Mouse (Mus musculus) midbrain, postnatal 0 days (tissue): ENCODE data around the gene Il4ra. TPM values are rescaled to one million over a fixed set of nuclear protein-coding genes. Genes with fewer than 3 reads are reported as not detected.

Source experiments
- ATAC-seq: fragments of 200-750 bp; cut with Nextera tagmentation; 2 replicates; pipeline ENCODE4 v1.8.0; 2017; ENCODE audit warnings: moderate number of reproducible peaks, mild to moderate bottlenecking, moderate TSS enrichment, moderate library complexity; ENCODE audit not compliant: low FRiP score
- DNase-seq: peaks from one replicate; pipeline ENCODE4 v3.0.0-alpha.2; 2015; ENCODE audit warnings: low spot score
- H3K27ac ChIP-seq: fragments of 300-500 bp; sonication (generic); 2 replicates; pipeline ENCODE4 v1.5.1; 2014; ENCODE audit warnings: low read depth, mild to moderate bottlenecking, low read length, mixed read lengths
- H3K27me3 ChIP-seq: fragments of 300-500 bp; sonication (generic); 2 replicates; pipeline ENCODE4 v1.6.1; 2014; ENCODE audit warnings: low read length, control low read depth, mixed read lengths; ENCODE audit not compliant: insufficient read depth
- H3K36me3 ChIP-seq: fragments of 300-500 bp; sonication (generic); 2 replicates; pipeline ENCODE4 v1.6.1; 2014; ENCODE audit warnings: low read length, control low read depth, mixed read lengths; ENCODE audit not compliant: insufficient read depth
- H3K4me1 ChIP-seq: fragments of 300-500 bp; sonication (generic); 2 replicates; pipeline ENCODE4 v1.6.1; 2014; ENCODE audit warnings: mild to moderate bottlenecking, control low read depth, antibody characterized with exemption, low read length, mixed read lengths; ENCODE audit not compliant: insufficient read depth
- H3K4me2 ChIP-seq: fragments of 300-500 bp; sonication (generic); 2 replicates; pipeline ENCODE4 v1.6.1; 2014; ENCODE audit warnings: low read depth, mild to moderate bottlenecking, low read length, mixed read lengths; ENCODE audit not compliant: poor library complexity, severe bottlenecking
- H3K4me3 ChIP-seq: fragments of 300-500 bp; sonication (generic); 2 replicates; pipeline ENCODE4 v1.5.1; 2014; ENCODE audit warnings: low read depth, mild to moderate bottlenecking, low read length, moderate library complexity
- H3K9ac ChIP-seq: fragments of 300-500 bp; sonication (generic); replicated peaks from 2 replicates; pipeline ENCODE4 v1.6.1; 2014; ENCODE audit warnings: mild to moderate bottlenecking, low read length, moderate library complexity, mixed read lengths; ENCODE audit not compliant: poor library complexity, severe bottlenecking
- H3K9me3 ChIP-seq: fragments of 300-500 bp; sonication (generic); 2 replicates; pipeline ENCODE4 v1.6.1; 2016; ENCODE audit warnings: low read length, control low read depth
- CTCF ChIP-seq: IDR thresholded peaks from 2 replicates; pipeline ENCODE4 v1.5.1; 2016; ENCODE audit warnings: antibody characterized with exemption, mild to moderate bottlenecking
- WGBS: fragments of 180-500 bp; shearing (Covaris S2); extraction: QIAGEN DNeasy Blood & Tissue Kit; methylation state at CpG from one replicate; pipeline ENCODE4 v1.1.7; 2014; 5-methylcytosine and 5-hydroxymethylcytosine counted together
- polyA plus RNA-seq: library from polyadenylated mRNA; unstranded; fragments of >200 nt; fragmentation: Nextera tagmentation; extraction: Ambion mirVana; gene quantifications from 2 replicates; pipeline ENCODE4 v1.2.1, GENCODE M21; 2015
- total RNA-seq: library from RNA; depleted of rRNA; stranded (reverse); fragments of >200 nt; gene quantifications from 2 replicates; pipeline ENCODE4 v1.2.3, GENCODE M21; 2014

Il4ra gene
- total and polyA plus RNA-seq, 2 experiments from 2014 or later = 5.4 to 12.9 TPM

DNA sequence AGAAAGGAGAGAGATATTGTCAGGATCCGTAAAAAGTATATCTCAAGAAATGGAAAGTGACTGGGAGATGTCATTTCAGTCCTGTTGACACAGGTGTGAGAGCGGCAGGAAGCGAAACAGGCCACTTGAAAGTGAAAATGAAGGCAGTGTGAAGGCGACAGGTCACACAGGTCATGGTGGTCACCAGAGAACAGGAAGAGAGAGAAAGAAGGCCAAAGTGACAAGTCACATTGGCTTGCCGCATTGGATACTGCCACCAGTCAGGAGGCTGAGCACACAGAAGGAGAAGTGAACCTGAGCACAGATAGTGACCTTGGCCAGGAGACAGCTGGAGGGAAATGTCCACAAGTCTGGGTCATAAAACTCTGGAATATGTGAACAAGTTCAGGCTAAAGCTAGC lies 40.5 kb upstream of the Il4ra start:
- Histone ChIP-seq H3K27ac (no peak overlapping the region), H3K9me3 (no peaks in the 10 kb centered on the region), H3K27me3 (no peaks in the 10 kb centered on the region), H3K4me2 (no peak overlapping the region), H3K4me1 (no peaks in the 10 kb centered on the region), H3K36me3 (no peaks in the 10 kb centered on the region), H3K4me3 (no peak overlapping the region), H3K9ac (no peak overlapping the region)
- WGBS = 93% methylated on average over 5 of the region's 5 CpGs
- ATAC-seq (no peak), DNase-seq (no peak)
- TF ChIP-seq CTCF = no peak

DNA sequence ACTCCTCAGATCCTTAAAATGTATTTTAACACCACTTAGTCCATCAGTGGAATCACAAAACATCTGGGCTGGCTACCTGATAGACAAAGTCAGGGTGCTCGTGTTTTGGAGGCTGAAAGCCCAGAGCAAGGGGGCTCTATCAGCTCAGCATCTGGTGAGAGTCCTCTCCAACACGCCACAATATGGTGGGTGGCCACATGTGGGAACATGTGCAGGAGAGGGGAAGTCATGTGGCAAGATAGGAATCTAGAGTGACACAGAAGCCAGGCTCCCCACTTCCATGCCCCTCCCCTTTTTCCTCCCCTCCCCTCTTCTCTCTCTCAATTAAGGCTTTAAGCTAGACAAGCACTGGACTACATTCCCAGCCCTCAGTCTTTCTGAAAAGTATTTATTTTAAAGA lies 40.1 kb upstream of the Il4ra start:
- Histone ChIP-seq H3K4me2 (no peak overlapping the region), H3K4me1 (no peaks in the 10 kb centered on the region), H3K9me3 (no peaks in the 10 kb centered on the region), H3K27me3 (no peaks in the 10 kb centered on the region), H3K4me3 (no peak overlapping the region), H3K36me3 (no peaks in the 10 kb centered on the region), H3K27ac (no peak overlapping the region), H3K9ac (no peak overlapping the region)
- DNase-seq (no peak), ATAC-seq (no peak)
- WGBS = 79% methylated on average over 2 of the region's 2 CpGs
- TF ChIP-seq CTCF = no peak

DNA sequence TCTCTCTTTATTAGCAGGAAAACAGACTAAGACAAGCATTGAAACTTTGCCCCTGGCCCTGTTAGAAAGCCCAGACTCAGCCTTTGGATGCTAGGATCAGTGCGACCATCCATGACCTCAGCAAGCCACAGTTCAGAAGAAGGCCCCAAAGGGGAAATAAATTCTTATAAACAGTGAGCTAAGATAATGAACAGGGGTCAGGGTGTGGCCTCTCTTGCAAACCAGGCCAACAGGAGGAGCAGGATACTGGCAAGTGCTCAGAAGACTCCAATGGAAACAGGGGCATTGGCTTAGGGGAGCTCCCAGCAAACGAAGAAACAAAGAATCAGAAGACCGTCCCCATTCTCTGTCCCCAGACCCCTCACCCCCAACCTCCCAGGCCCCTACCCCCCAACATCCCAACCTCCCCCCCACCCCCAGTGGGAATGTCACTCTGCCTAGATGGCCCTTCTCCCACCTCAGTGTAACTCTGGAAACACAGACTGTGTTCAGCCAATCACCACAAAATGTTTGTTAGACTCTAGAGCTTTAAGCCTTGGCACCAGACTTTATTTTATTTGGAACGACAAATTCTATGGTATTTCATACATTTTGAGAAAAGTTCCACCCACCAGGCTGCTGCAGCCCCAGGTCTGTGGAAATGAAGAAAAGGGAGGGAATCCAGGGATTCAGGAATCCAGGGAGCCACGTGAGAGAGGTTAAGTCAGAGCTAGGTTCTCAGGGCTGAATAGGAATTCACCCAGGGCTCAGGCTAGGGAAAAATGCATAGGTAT lies 36.7 kb upstream of the Il4ra start:
- Histone ChIP-seq H3K36me3 (no peaks in the 10 kb centered on the region), H3K9ac (no peak overlapping the region), H3K4me1 (no peaks in the 10 kb centered on the region), H3K4me3 (no peak overlapping the region), H3K4me2 (no peak overlapping the region), H3K27ac (no peak overlapping the region), H3K9me3 (no peaks in the 10 kb centered on the region), H3K27me3 (no peaks in the 10 kb centered on the region)
- TF ChIP-seq CTCF = no peak
- 67% methylated on average over 5 of the region's 5 CpGs for WGBS
- ATAC-seq (no peak), DNase-seq (no peak)

DNA sequence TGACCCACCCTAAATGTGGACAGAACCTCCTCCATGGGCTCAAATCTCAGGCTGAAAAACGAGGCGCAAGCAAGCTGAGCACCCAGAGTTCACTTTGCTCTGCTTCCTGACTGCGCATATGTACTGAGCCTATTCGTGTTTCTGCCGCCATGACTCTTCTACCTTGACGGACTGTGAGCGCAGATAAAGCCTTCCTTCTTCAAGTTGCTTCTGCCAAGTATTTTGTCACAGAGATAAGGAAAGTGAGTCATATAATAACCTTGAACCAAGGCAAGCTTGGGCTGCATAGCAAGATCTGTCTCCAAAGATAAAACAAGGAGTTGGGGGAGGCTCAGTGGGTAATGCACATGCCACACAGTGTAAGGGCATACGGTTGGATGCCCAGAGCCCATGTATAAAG lies 35.2 kb upstream of the Il4ra start:
- H3K4me1 ChIP-seq = no peaks in the 10 kb centered on the region
- no peaks in the 10 kb centered on the region for H3K36me3 ChIP-seq
- no peak overlapping the region for H3K4me3 ChIP-seq
- TF ChIP-seq CTCF = no peak
- H3K27ac ChIP-seq = no peak overlapping the region
- no peak overlapping the region for H3K9ac ChIP-seq
- H3K9me3 ChIP-seq = no peaks in the 10 kb centered on the region
- 94% methylated on average over 8 of the region's 8 CpGs for WGBS
- ATAC-seq (no peak), DNase-seq (no peak)
- H3K27me3 ChIP-seq = no peaks in the 10 kb centered on the region
- no peak overlapping the region for H3K4me2 ChIP-seq

DNA sequence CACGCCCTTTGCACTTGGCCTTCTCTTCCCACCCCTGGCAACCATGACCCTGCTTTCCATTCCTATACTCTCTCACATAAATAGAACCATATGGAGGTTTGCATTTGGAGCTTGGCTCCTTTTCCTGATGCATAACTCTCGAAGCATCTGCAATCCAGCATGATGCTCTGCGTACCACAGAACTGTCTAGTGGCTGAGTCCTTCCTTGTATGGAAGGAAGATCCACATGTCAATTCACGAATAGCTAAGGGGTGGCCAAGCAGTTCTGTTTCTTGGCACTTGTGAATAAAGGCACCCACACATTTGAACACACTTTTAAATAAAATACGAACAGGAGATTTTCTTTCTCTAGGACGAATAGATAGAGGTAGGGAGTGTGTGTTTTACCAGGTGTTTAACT lies 34.5 kb upstream of the Il4ra start:
- Histone ChIP-seq H3K27ac (no peak overlapping the region), H3K4me1 (no peaks in the 10 kb centered on the region), H3K9ac (no peak overlapping the region), H3K36me3 (no peaks in the 10 kb centered on the region), H3K9me3 (no peaks in the 10 kb centered on the region), H3K4me2 (no peak overlapping the region), H3K4me3 (no peak overlapping the region), H3K27me3 (no peaks in the 10 kb centered on the region)
- no peak for TF ChIP-seq CTCF
- DNase-seq (no peak), ATAC-seq (no peak)
- 86% methylated on average over 6 of the region's 6 CpGs for WGBS

DNA sequence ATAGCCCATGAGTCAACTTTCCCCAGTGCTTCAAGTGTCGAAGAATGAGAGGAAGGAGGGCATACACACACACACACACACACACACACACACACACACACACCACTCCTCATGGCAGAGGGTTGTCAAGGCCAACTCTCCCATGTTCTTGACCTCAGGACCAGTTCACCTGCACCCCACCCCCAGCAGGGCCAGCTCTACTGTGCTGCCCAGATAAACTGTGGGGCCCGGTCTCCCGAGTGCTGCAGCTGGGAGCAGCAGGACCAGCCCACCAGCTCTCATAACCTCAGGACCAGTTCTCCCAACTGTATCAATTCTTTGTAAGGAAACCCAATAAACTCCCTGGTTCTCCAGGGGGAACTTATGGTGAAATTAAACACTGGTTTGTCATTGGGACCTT lies 32.2 kb upstream of the Il4ra start:
- Histone ChIP-seq H3K4me1 (no peaks in the 10 kb centered on the region), H3K9ac (no peak overlapping the region), H3K27ac (no peak overlapping the region), H3K36me3 (no peaks in the 10 kb centered on the region), H3K27me3 (no peaks in the 10 kb centered on the region), H3K4me3 (no peak overlapping the region), H3K4me2 (no peak overlapping the region), H3K9me3 (no peaks in the 10 kb centered on the region)
- ATAC-seq = no peak
- no peak for TF ChIP-seq CTCF
- DNase-seq = no peak
- WGBS = 95% methylated on average over 3 of the region's 3 CpGs
